Mouse (Mus musculus): Measurements from ENCODE around the gene Ppp1r21. TPM values are rescaled to one million over a fixed set of nuclear protein-coding genes. Genes with fewer than 3 reads are reported as not detected.

Gene Ppp1r21
- polyA plus RNA-seq, 1 experiment from 2014 or later, result 29.5 TPM

DNA sequence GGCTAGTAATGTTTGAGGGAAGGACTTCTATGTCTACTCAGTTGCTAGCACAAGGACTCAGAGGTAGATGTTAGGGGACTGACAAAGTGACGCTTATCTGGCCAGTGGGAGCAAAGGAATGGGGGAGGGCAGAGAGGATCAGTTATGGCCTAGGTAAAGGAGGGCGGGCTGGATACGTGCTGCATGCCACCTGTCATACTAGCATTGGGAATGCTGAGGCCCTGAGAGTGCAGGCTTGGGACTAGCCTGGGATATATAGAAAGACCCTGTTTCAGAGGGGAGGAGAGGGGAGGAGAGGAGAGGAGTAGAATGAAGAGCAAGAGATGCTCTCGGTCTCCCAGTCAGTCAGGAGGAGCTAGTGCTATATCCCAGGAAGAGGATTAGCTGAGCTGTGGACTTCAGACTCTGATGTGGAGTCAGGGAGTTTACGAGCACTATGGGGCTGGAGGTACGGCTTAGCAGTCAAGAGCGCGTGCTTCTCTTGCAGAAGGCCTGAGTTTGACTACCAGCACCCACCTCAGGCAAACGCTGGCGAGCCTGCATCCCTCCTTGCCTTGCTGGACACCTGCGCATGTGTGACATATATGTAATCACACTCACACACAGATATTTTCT, 23.7 kb downstream of the Ppp1r21 start:
- Histone ChIP-seq H3K4me1 (replicated peaks; ENCODE audit: control insufficient read depth, insufficient read depth, low read length) (no peaks in the 10 kb centered on the region), H3K36me3 (ENCODE audit: control insufficient read depth, insufficient read depth) (peaks cover 3% of the 10 kb centered on the region; the same call in 1 of the 2 replicates), H3K27ac (ENCODE audit: low read length) (no peak overlapping the region), H3K4me3 (replicated peaks; ENCODE audit: low read length) (no peak overlapping the region), H3K27me3 (replicated peaks; ENCODE audit: control insufficient read depth, insufficient read depth, low read length) (no peaks in the 10 kb centered on the region), H3K9me3 (ENCODE audit: control insufficient read depth, low read length) (no peaks in the 10 kb centered on the region), H3K9ac (replicated peaks; ENCODE audit: low read depth, low read length) (no peak overlapping the region), H3K4me2 (ENCODE audit: low read length) (no peak overlapping the region)
- WGBS, result 87% methylated on average over 11 of the region's 11 CpGs
- no peak for ATAC-seq

DNA sequence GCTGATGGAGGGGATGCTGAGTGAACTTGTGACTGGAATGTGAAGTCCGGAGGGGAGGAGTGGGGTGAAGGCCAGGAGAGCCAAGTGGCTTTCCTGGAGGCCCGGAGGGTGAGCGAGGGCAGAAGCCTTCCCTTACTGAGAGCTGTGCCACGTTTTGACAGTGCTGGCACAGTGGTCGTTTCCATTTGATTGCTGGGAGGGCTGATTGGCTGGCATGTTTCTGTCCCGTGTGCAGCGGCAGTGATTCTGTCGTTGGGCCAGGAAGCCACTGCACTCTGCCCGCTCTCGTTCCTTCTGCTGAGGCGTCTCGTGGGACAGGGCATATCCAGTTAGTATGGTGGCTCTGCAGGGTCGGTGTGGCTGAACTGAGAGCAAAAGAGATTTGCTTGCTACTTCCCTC, 26.3 kb downstream of the Ppp1r21 start:
- peaks cover 7% of the 10 kb centered on the region; the same call in 1 of the 2 replicates for H3K36me3 ChIP-seq (ENCODE audit: control insufficient read depth, insufficient read depth)

GRCm38 (mm10) chr17:88556688-88557087, 26.8 kb downstream of the Ppp1r21 start:
- H3K27me3 ChIP-seq (replicated peaks; ENCODE audit: control insufficient read depth, insufficient read depth, low read length), result no peaks in the 10 kb centered on the region
- WGBS, result 81% methylated on average over 4 of the region's 4 CpGs
- no peak overlapping the region for H3K9ac ChIP-seq (replicated peaks; ENCODE audit: low read depth, low read length)
- H3K4me1 ChIP-seq (replicated peaks; ENCODE audit: control insufficient read depth, insufficient read depth, low read length), result no peaks in the 10 kb centered on the region
- H3K36me3 ChIP-seq (ENCODE audit: control insufficient read depth, insufficient read depth), result peaks cover 10% of the 10 kb centered on the region; the same call in 1 of the 2 replicates
- H3K4me3 ChIP-seq (replicated peaks; ENCODE audit: low read length), result no peak overlapping the region
- H3K9me3 ChIP-seq (ENCODE audit: control insufficient read depth, low read length), result no peaks in the 10 kb centered on the region
- no peak overlapping the region for H3K27ac ChIP-seq (ENCODE audit: low read length)
- no peak for ATAC-seq
- H3K4me2 ChIP-seq (ENCODE audit: low read length), result no peak overlapping the region

More for the DNA sequence above, 26.3 kb downstream of the Ppp1r21 start:
- no peak overlapping the region for H3K27ac ChIP-seq (ENCODE audit: low read length)
- H3K4me3 ChIP-seq (replicated peaks; ENCODE audit: low read length), result no peak overlapping the region
- H3K9me3 ChIP-seq (ENCODE audit: control insufficient read depth, low read length), result no peaks in the 10 kb centered on the region
- WGBS, result 67% methylated on average over 13 of the region's 13 CpGs
- H3K4me2 ChIP-seq (ENCODE audit: low read length), result no peak overlapping the region
- H3K4me1 ChIP-seq (replicated peaks; ENCODE audit: control insufficient read depth, insufficient read depth, low read length), result no peaks in the 10 kb centered on the region
- no peaks in the 10 kb centered on the region for H3K27me3 ChIP-seq (replicated peaks; ENCODE audit: control insufficient read depth, insufficient read depth, low read length)
- no peak for ATAC-seq
- H3K9ac ChIP-seq (replicated peaks; ENCODE audit: low read depth, low read length), result no peak overlapping the region

DNA sequence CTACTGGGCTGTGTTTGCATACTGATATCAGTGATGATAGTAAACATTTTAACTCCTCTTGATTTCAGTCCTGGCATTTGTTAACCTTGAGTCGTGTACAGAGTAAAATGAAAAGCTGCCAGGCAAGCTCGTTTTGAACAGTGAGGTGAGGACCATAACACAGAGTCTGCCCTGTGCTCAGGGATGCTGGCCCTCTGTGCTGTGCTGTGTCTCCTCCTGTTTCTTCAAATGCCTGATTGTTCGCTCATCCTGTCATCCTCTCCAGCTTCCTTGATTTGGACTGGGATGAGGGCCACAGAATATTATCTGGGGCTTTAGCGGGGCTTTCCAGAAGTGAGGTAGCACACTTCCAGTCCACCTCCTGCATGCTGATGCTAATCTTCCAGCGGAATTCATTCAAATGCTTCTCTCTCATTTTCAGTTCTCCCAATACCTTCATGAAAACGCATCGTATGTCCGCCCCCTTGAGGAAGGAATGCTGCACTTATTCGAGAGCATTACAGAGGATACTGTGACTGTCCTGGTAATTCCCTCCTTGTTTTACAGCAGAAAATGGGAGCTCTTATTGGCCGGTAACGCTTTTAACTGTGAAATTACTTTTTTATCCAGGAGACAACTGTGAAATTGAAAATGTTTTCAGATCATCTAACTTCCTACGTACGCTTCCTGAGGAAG, 28.4 kb downstream of the Ppp1r21 start:
- H3K4me3 ChIP-seq (replicated peaks; ENCODE audit: low read length), result no peak overlapping the region
- 36% methylated on average over 13 of the region's 13 CpGs for WGBS
- peak; percentile 87 for ATAC-seq
- no peak overlapping the region for H3K9ac ChIP-seq (replicated peaks; ENCODE audit: low read depth, low read length)
- no peak overlapping the region for H3K4me2 ChIP-seq (ENCODE audit: low read length)
- no peaks in the 10 kb centered on the region for H3K9me3 ChIP-seq (ENCODE audit: control insufficient read depth, low read length)
- no peaks in the 10 kb centered on the region for H3K4me1 ChIP-seq (replicated peaks; ENCODE audit: control insufficient read depth, insufficient read depth, low read length)
- peaks cover 17% of the 10 kb centered on the region for H3K36me3 ChIP-seq (ENCODE audit: control insufficient read depth, insufficient read depth)
- no peak overlapping the region for H3K27ac ChIP-seq (ENCODE audit: low read length)
- no peaks in the 10 kb centered on the region for H3K27me3 ChIP-seq (replicated peaks; ENCODE audit: control insufficient read depth, insufficient read depth, low read length)

- Histone ChIP-seq H3K4me3 (replicated peaks; ENCODE audit: low read length) (no peak overlapping the region), H3K27ac (ENCODE audit: low read length) (no peak overlapping the region), H3K4me2 (ENCODE audit: low read length) (no peak overlapping the region), H3K9me3 (ENCODE audit: control insufficient read depth, low read length) (no peaks in the 10 kb centered on the region), H3K4me1 (replicated peaks; ENCODE audit: control insufficient read depth, insufficient read depth, low read length) (no peaks in the 10 kb centered on the region), H3K9ac (replicated peaks; ENCODE audit: low read depth, low read length) (no peak overlapping the region), H3K36me3 (ENCODE audit: control insufficient read depth, insufficient read depth) (peaks cover 21% of the 10 kb centered on the region), H3K27me3 (replicated peaks; ENCODE audit: control insufficient read depth, insufficient read depth, low read length) (no peaks in the 10 kb centered on the region)
- WGBS, result 90% methylated on average over 3 of the region's 3 CpGs
- ATAC-seq, result no peak
These were observed 33.7 kb downstream of the Ppp1r21 start for GRCm38 (mm10) chr17:88563611-88564010.

DNA sequence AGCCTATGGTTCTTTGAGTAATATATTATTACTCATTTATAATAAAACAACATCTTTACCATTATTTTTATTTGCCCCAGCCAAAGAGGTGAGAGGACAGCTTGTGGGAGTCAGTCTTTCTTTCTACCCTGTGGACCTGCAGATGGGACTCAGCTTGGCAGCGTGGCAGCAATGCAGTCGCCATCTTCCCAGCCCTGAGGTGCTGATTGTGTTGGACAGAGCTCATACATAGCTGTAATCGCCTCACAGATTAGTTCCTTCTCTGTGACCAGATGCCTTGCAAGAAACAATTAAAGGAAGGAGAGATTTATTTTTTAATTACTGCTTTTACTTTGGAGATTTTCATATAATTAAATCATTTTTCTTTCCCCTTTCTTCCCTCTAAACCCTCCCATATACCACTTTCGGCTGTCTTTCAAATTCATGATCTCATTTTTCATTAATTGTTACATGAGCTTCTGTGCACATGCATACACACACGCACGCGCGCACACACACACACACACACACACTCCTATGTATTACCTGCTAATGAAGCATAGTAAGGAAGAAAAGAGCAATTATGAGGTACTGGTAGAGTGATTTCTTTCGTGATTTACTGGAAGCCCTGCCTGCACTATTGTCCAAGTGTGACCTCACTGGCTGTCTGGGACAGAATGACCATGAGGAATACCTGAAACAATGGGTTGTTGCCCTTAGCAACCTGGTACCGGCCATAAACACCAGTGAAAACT, 40.1 kb downstream of the Ppp1r21 start:
- no peak overlapping the region for H3K27ac ChIP-seq (ENCODE audit: low read length)
- H3K4me3 ChIP-seq (replicated peaks; ENCODE audit: low read length), result no peak overlapping the region
- H3K9me3 ChIP-seq (ENCODE audit: control insufficient read depth, low read length), result no peaks in the 10 kb centered on the region; the same call in 1 of the 2 replicates
- ATAC-seq, result no peak; the same call in 1 of the 2 replicates
- 45% methylated on average over 10 of the region's 10 CpGs for WGBS
- H3K4me2 ChIP-seq (ENCODE audit: low read length), result no peak overlapping the region
- no peaks in the 10 kb centered on the region for H3K4me1 ChIP-seq (replicated peaks; ENCODE audit: control insufficient read depth, insufficient read depth, low read length)
- peaks cover 22% of the 10 kb centered on the region for H3K36me3 ChIP-seq (ENCODE audit: control insufficient read depth, insufficient read depth)
- H3K27me3 ChIP-seq (replicated peaks; ENCODE audit: control insufficient read depth, insufficient read depth, low read length), result no peaks in the 10 kb centered on the region
- no peak overlapping the region for H3K9ac ChIP-seq (replicated peaks; ENCODE audit: low read depth, low read length)

DNA sequence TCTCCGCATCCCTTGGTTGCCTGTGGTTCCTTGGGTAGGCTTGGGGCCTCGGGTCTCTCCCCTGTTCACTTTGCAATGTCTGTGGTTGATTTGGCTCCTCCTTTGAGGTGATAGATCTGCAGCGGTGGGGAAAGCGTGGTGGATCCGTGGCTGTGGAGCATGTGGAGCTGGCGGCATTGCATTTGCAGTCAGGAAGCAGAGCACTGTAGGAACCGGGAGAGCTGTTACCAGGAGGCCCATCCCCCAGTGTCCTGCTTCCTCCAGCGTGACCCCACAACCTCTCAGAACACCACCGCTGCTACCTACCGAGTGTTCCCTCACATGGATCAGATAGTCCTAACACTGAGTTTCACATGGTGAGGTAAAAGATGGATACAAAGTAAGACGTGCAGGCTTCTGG, 40.9 kb downstream of the Ppp1r21 start:
- Histone ChIP-seq H3K27me3 (replicated peaks; ENCODE audit: control insufficient read depth, insufficient read depth, low read length) (no peaks in the 10 kb centered on the region), H3K9ac (replicated peaks; ENCODE audit: low read depth, low read length) (no peak overlapping the region), H3K27ac (ENCODE audit: low read length) (no peak overlapping the region), H3K9me3 (ENCODE audit: control insufficient read depth, low read length) (no peaks in the 10 kb centered on the region; the same call in 1 of the 2 replicates), H3K4me2 (ENCODE audit: low read length) (no peak overlapping the region), H3K36me3 (ENCODE audit: control insufficient read depth, insufficient read depth) (peaks cover 25% of the 10 kb centered on the region), H3K4me3 (replicated peaks; ENCODE audit: low read length) (no peak overlapping the region), H3K4me1 (replicated peaks; ENCODE audit: control insufficient read depth, insufficient read depth, low read length) (no peaks in the 10 kb centered on the region)
- ATAC-seq, result no peak
- WGBS, result 90% methylated on average over 11 of the region's 11 CpGs

DNA sequence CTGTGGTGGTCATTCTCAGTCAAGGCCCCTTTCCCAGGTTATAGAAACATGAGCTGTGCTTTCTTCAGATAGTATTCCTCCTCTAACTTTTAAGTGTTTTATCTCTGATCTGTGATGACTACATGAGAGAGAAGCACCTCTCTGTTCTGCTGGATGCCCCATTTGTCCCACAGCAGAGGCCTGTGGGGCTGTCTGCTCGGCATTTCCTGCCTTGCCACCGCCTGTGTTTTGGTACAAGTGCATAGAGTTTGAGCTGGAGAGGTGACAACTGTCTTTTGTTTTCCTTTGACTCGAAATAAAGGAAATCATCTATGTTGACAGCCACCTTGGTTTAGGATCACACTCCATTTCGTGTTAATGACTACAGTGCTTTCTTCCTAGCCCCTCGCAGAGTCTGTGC, 44.9 kb downstream of the Ppp1r21 start:
- Histone ChIP-seq H3K4me2 (ENCODE audit: low read length) (no peak overlapping the region), H3K27ac (ENCODE audit: low read length) (no peak overlapping the region), H3K9me3 (ENCODE audit: control insufficient read depth, low read length) (no peaks in the 10 kb centered on the region; the same call in 1 of the 2 replicates), H3K9ac (replicated peaks; ENCODE audit: low read depth, low read length) (no peak overlapping the region), H3K27me3 (replicated peaks; ENCODE audit: control insufficient read depth, insufficient read depth, low read length) (no peaks in the 10 kb centered on the region), H3K4me1 (replicated peaks; ENCODE audit: control insufficient read depth, insufficient read depth, low read length) (no peaks in the 10 kb centered on the region), H3K4me3 (replicated peaks; ENCODE audit: low read length) (no peak overlapping the region), H3K36me3 (ENCODE audit: control insufficient read depth, insufficient read depth) (peaks cover 24% of the 10 kb centered on the region)
- ATAC-seq, result no peak
- 73% methylated on average over 5 of the region's 5 CpGs for WGBS

GRCm38 (mm10) chr17:88578522-88579242, 48.8 kb downstream of the Ppp1r21 start:
- WGBS, result 88% methylated on average over 20 of the region's 20 CpGs
- no peak overlapping the region for H3K4me3 ChIP-seq (replicated peaks; ENCODE audit: low read length)
- H3K27me3 ChIP-seq (replicated peaks; ENCODE audit: control insufficient read depth, insufficient read depth, low read length), result no peaks in the 10 kb centered on the region
- no peak for ATAC-seq
- no peaks in the 10 kb centered on the region for H3K9me3 ChIP-seq (ENCODE audit: control insufficient read depth, low read length)
- no peaks in the 10 kb centered on the region for H3K4me1 ChIP-seq (replicated peaks; ENCODE audit: control insufficient read depth, insufficient read depth, low read length)
- no peak overlapping the region for H3K9ac ChIP-seq (replicated peaks; ENCODE audit: low read depth, low read length)
- no peak overlapping the region for H3K27ac ChIP-seq (ENCODE audit: low read length)
- no peak overlapping the region for H3K4me2 ChIP-seq (ENCODE audit: low read length)
- H3K36me3 ChIP-seq (ENCODE audit: control insufficient read depth, insufficient read depth), result peaks cover 14% of the 10 kb centered on the region

Measured in forebrain, embryonic 16.5 days (tissue).